Mouse (Mus musculus) bone marrow macrophage, adult 2 months (primary cell): Measurements from ENCODE around the gene Oas2.

ENCODE experiments used
- CTCF ChIP-seq: IDR thresholded peaks from 2 replicates; pipeline ENCODE4 v1.5.1; 2012; ENCODE audit warnings: low read depth, mild to moderate bottlenecking, low read length, moderate library complexity
- POLR2A ChIP-seq: IDR thresholded peaks from 2 replicates; pipeline ENCODE4 v1.6.1; 2012; ENCODE audit warnings: mild to moderate bottlenecking, low read depth, low read length, borderline replicate concordance

- no peak for TF ChIP-seq CTCF
- TF ChIP-seq POLR2A = no peak
Measured at GRCm38 (mm10) chr5:120704421-120704820, 45.2 kb downstream of the Oas2 start.
